Mouse (Mus musculus) thymus, adult 2 months (tissue): ENCODE results near the gene Dgcr2.

Experiments
- CTCF ChIP-seq: fragments of 200-500 bp; IDR thresholded peaks from 2 replicates; pipeline ENCODE4 v1.5.1; 2012; ENCODE audit warnings: mild to moderate bottlenecking, control low read depth, low read length, moderate library complexity, borderline replicate concordance; ENCODE audit not compliant: control insufficient read depth, poor library complexity, insufficient read depth; ENCODE audit errors: extremely low read depth
- POLR2A ChIP-seq: fragments of 200-500 bp; IDR thresholded peaks from 2 replicates; pipeline ENCODE4 v1.6.1; 2012; ENCODE audit warnings: mild to moderate bottlenecking, low read length, control low read depth, moderate library complexity; ENCODE audit not compliant: control insufficient read depth, poor library complexity, insufficient read depth; ENCODE audit errors: extremely low read depth

- TF ChIP-seq POLR2A (no peak), CTCF (no peak)
Measured at GRCm38 (mm10) chr16:17794047-17794446, 104.3 kb downstream of the Dgcr2 start.
